Mouse (Mus musculus): ENCODE measurements around the gene Gipc3. TPM values are rescaled to one million over a fixed set of nuclear protein-coding genes. Genes with fewer than 3 reads are reported as not detected.

Gene Gipc3
- polyA plus RNA-seq, 1 experiment: 0.08 TPM

DNA sequence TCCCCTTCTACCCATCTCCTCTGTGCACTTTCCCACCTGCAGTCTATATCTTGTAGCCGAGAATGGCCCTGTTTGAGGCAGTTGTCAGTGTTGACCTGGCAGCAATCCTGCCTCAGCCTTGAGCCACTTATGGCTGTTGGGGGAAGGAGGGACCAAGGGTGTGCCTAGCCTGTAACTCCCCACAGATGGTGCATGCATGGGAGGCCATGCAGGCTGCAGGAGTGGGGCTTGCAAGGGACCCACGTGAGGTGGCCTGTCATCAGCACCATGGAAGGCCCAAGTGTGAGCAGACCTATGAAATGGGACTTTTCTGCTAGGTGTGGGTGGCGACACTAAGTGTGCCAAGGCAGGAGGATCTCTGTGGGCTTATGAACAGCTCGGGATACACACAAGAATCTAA, 22.0 kb upstream of the Gipc3 start:
- Histone ChIP-seq H3K4me3 (ENCODE audit: insufficient read depth, poor library complexity, severe bottlenecking) (no peak overlapping the region), H3K79me2 (ENCODE audit: control insufficient read depth, insufficient read depth) (no peaks in the 10 kb centered on the region), H3K79me3 (ENCODE audit: low read depth) (no peaks in the 10 kb centered on the region), H3ac (ENCODE audit: control insufficient read depth, insufficient read length, low read depth) (no peak overlapping the region), H3K36me3 (ENCODE audit: control insufficient read depth, insufficient read depth) (peaks cover 46% of the 10 kb centered on the region), H3K27me3 (ENCODE audit: control insufficient read depth, insufficient read depth, insufficient read length) (no peaks in the 10 kb centered on the region)
- TF ChIP-seq MYOD1 (IDR thresholded peaks at IDR 0.05; ENCODE audit: control insufficient read depth, insufficient read length, low read depth) (no peak), FOSL1 (IDR thresholded peaks at IDR 0.05; ENCODE audit: insufficient read depth, low read length, poor library complexity, severe bottlenecking) (no peak), MYOG (IDR thresholded peaks at IDR 0.05; ENCODE audit: control insufficient read depth, extremely low read depth, insufficient read length) (no peak), CTCF (IDR thresholded peaks at IDR 0.05; ENCODE audit: control insufficient read depth, insufficient read depth, insufficient read length) (no peak), CEBPB (IDR thresholded peaks at IDR 0.05; ENCODE audit: low read depth) (no peak), MAX (IDR thresholded peaks at IDR 0.05) (no peak), USF1 (IDR thresholded peaks at IDR 0.05; ENCODE audit: low read depth) (no peak)

DNA sequence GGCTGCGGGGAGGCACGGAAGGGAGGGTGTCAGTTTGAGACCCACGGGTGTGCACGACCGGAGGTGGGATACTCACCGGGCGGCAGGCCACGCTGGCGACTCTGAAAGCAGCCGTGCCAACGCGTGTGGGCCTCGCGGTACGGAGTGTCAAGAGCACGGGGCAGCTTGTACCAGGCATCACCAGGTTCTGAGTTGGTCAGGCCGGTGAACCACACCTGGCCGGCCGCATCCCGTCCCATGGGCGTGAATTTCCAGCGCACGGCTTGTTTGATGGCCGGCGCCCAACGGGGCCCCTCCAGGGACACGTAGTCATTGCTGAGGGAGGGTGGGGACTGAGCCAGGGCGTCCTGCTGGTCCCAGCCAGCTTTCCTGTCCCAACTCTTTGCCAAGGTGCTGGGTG, 21.6 kb upstream of the Gipc3 start:
- Histone ChIP-seq H3K4me3 (ENCODE audit: insufficient read depth, poor library complexity, severe bottlenecking) (no peak overlapping the region), H3K36me3 (ENCODE audit: control insufficient read depth, insufficient read depth) (peaks cover 42% of the 10 kb centered on the region), H3K27me3 (ENCODE audit: control insufficient read depth, insufficient read depth, insufficient read length) (no peaks in the 10 kb centered on the region), H3ac (ENCODE audit: control insufficient read depth, insufficient read length, low read depth) (no peak overlapping the region), H3K79me2 (ENCODE audit: control insufficient read depth, insufficient read depth) (no peaks in the 10 kb centered on the region), H3K79me3 (ENCODE audit: low read depth) (no peaks in the 10 kb centered on the region)
- no peak for TF ChIP-seq MYOD1 (IDR thresholded peaks at IDR 0.05; ENCODE audit: control insufficient read depth, insufficient read length, low read depth)
- TF ChIP-seq FOSL1 (IDR thresholded peaks at IDR 0.05; ENCODE audit: insufficient read depth, low read length, poor library complexity, severe bottlenecking): no peak
- TF ChIP-seq MYOG (IDR thresholded peaks at IDR 0.05; ENCODE audit: control insufficient read depth, extremely low read depth, insufficient read length): no peak

DNA sequence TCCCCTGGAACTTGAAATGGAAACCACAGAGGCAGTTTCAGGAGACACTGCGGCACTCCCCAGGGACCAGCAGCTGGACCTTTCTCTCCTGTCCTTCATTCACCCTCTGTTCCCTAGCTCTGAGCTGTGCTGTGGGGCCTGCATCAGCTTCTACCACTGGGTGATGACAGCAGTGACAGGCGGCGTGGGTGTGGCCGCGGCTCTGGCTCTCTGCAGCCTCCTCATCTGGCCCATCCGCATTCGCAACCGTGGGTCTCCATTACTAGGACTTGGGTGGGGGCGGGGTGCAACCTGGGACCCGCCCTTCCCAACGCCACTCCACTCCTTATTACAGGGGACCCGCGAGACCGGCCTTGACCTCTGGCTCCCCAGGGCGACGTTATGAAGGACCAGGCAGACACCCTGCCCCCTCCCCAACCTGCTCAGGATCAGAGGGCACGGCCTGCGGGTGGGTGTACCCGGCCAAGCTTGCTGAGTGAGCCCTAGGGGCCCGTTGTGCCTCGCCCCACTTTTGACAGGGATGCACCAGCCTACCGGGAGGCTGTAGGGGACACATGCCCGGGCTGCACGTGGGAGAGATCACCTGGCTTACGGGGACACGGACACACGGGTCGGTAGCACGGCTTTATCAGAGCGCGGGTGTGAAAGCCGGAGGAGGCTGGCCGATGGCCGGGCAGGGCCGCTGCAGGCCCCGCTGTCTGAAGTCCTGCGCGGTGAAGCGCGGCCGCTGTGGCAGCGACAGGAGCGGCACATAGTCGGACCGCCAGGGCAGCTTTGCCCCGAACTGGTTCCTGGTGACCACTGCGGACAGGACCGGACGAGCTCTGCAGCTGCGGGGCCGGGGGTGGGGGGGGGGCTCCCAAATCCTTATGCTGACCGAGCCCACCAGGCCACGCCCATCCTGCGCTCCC, 20.6 kb upstream of the Gipc3 start:
- no peak overlapping the region for H3K4me3 ChIP-seq (ENCODE audit: insufficient read depth, poor library complexity, severe bottlenecking)
- H3K79me2 ChIP-seq (ENCODE audit: control insufficient read depth, insufficient read depth): no peaks in the 10 kb centered on the region
- H3K79me3 ChIP-seq (ENCODE audit: low read depth): no peaks in the 10 kb centered on the region
- no peak overlapping the region for H3ac ChIP-seq (ENCODE audit: control insufficient read depth, insufficient read length, low read depth)
- peaks cover 32% of the 10 kb centered on the region for H3K36me3 ChIP-seq (ENCODE audit: control insufficient read depth, insufficient read depth)
- no peaks in the 10 kb centered on the region for H3K27me3 ChIP-seq (ENCODE audit: control insufficient read depth, insufficient read depth, insufficient read length)
- TF ChIP-seq CTCF (IDR thresholded peaks at IDR 0.05; ENCODE audit: control insufficient read depth, insufficient read depth, insufficient read length) (no peak), USF1 (IDR thresholded peaks at IDR 0.05; ENCODE audit: low read depth) (no peak), CEBPB (IDR thresholded peaks at IDR 0.05; ENCODE audit: low read depth) (no peak), FOSL1 (IDR thresholded peaks at IDR 0.05; ENCODE audit: insufficient read depth, low read length, poor library complexity, severe bottlenecking) (no peak), MYOD1 (IDR thresholded peaks at IDR 0.05; ENCODE audit: control insufficient read depth, insufficient read length, low read depth) (no peak), MAX (IDR thresholded peaks at IDR 0.05) (no peak), MYOG (IDR thresholded peaks at IDR 0.05; ENCODE audit: control insufficient read depth, extremely low read depth, insufficient read length) (no peak)

DNA sequence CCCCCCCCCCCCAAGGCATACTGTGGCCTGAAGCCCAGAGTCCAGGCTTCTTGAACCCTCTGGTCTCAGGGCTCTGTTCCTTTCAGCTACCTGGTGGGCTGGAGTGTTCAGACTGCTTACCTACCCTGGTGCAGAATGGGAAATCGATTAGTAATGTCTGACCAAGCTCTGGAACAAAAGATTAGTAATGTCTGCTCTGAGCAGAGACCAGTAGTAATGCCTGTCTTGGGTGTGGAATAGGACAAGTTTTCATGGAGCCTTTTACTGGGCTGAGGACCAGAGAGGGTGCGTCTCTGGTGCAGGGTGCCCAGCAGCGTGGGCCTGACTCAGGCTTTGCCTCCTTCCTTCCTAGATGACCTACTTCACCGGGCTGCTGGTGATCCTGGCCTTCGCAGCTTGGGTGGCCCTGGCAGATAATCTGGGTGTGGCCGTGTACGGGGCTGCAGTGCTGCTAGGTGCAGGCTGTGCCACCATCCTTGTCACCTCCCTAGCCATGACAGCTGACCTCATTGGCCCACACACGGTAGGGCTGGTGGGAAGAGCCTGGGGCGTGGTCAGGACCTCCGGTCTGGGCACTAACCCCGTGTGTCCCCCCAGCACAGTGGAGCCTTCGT, 19.4 kb upstream of the Gipc3 start:
- Histone ChIP-seq H3K79me2 (ENCODE audit: control insufficient read depth, insufficient read depth) (no peaks in the 10 kb centered on the region), H3K36me3 (ENCODE audit: control insufficient read depth, insufficient read depth) (peaks cover 21% of the 10 kb centered on the region), H3K79me3 (ENCODE audit: low read depth) (no peaks in the 10 kb centered on the region), H3K4me3 (ENCODE audit: insufficient read depth, poor library complexity, severe bottlenecking) (no peak overlapping the region), H3K27me3 (ENCODE audit: control insufficient read depth, insufficient read depth, insufficient read length) (no peaks in the 10 kb centered on the region), H3ac (ENCODE audit: control insufficient read depth, insufficient read length, low read depth) (no peak overlapping the region)
- TF ChIP-seq MYOG (IDR thresholded peaks at IDR 0.05; ENCODE audit: control insufficient read depth, extremely low read depth, insufficient read length) (no peak), FOSL1 (IDR thresholded peaks at IDR 0.05; ENCODE audit: insufficient read depth, low read length, poor library complexity, severe bottlenecking) (no peak)

DNA sequence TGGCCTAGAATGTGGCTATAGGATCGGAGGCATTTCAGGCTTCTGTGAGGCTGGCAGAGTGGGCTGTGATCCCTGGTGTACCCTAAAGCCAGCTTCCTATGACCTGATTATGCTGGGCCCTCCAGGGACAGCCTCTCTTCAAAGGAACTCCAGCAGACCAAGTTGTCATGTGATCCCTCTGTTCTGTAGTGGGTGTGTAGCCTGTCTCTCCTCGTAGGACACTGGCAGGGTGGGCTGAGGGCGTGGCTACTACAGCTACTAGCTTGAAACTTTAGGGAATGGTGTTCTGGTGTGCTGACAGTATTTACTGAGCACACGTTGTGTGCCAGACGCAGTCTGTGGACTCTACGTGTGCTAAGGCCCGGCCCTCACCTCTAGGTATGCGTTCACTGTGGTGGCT, 17.7 kb upstream of the Gipc3 start:
- TF ChIP-seq MAX (IDR thresholded peaks at IDR 0.05) (no peak), CTCF (IDR thresholded peaks at IDR 0.05; ENCODE audit: control insufficient read depth, insufficient read depth, insufficient read length) (no peak), MYOG (IDR thresholded peaks at IDR 0.05; ENCODE audit: control insufficient read depth, extremely low read depth, insufficient read length) (no peak), CEBPB (IDR thresholded peaks at IDR 0.05; ENCODE audit: low read depth) (no peak), MYOD1 (IDR thresholded peaks at IDR 0.05; ENCODE audit: control insufficient read depth, insufficient read length, low read depth) (no peak), USF1 (IDR thresholded peaks at IDR 0.05; ENCODE audit: low read depth) (no peak), FOSL1 (IDR thresholded peaks at IDR 0.05; ENCODE audit: insufficient read depth, low read length, poor library complexity, severe bottlenecking) (no peak)
- Histone ChIP-seq H3K4me3 (ENCODE audit: insufficient read depth, poor library complexity, severe bottlenecking) (no peak overlapping the region), H3K36me3 (ENCODE audit: control insufficient read depth, insufficient read depth) (peaks cover 6% of the 10 kb centered on the region), H3K27me3 (ENCODE audit: control insufficient read depth, insufficient read depth, insufficient read length) (no peaks in the 10 kb centered on the region), H3K79me3 (ENCODE audit: low read depth) (no peaks in the 10 kb centered on the region), H3K79me2 (ENCODE audit: control insufficient read depth, insufficient read depth) (no peaks in the 10 kb centered on the region), H3ac (ENCODE audit: control insufficient read depth, insufficient read length, low read depth) (no peak overlapping the region)

Data from C2C12 (cell line).